Mouse (Mus musculus): Measurements from ENCODE around the gene 2310061I04Rik.

DNA sequence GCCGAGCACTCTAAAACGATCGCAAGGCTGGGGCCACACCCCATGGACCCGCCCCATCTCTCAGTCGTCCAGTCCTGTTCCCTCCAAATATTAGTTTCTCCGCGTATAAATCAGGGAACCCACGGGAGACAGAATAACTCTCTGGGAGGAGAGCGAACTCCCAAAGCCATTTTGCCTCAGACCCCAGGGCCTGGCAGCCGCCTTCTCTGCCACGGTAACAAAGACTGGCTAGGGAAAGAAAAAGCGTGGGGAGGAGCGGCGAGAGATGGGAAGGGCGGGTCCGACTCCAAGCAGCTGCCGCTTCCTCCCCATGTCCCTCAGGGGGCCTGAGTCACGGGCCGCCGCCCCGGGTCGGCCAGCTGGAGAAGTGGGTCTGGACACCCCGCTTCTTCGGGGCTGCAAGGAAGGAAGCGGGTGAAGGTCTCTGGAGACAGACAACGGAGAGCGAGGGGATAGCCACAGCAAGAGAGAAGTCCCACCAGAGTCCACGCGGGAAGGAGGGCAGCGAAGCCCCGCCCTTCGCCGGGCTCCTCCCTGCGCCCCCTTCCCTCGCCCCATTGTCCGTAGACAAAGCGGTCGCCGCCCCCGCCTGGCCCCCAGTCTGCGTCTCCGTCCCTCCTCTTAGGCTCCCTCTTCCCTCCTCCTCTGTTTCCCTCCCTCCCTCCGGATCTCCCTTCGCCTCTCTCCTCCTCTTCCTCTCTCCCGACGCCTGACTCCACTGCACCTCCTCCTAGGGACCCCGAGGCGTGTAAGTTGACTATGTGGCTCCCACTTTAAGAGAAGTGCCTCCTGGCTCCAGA is 31.6 kb downstream of the 2310061I04Rik start, which contains the start of gene Ppp1r18:
- TF ChIP-seq CTCF (IDR thresholded peaks at IDR 0.05; ENCODE audit: low read depth, low read length): no peak
- TF ChIP-seq POLR2A (IDR thresholded peaks at IDR 0.05; ENCODE audit: extremely low read depth, insufficient read depth, low read length): no peak

Measured in liver, adult 2 months (tissue).